Mouse (Mus musculus): ENCODE measurements at regions not wholly inside any gene's neighbourhood (a gene's known extent, or its start where the extent isn't known, plus 50 kb on each side); places are given as distances from the start of the nearest gene placed in this dataset.

DNA sequence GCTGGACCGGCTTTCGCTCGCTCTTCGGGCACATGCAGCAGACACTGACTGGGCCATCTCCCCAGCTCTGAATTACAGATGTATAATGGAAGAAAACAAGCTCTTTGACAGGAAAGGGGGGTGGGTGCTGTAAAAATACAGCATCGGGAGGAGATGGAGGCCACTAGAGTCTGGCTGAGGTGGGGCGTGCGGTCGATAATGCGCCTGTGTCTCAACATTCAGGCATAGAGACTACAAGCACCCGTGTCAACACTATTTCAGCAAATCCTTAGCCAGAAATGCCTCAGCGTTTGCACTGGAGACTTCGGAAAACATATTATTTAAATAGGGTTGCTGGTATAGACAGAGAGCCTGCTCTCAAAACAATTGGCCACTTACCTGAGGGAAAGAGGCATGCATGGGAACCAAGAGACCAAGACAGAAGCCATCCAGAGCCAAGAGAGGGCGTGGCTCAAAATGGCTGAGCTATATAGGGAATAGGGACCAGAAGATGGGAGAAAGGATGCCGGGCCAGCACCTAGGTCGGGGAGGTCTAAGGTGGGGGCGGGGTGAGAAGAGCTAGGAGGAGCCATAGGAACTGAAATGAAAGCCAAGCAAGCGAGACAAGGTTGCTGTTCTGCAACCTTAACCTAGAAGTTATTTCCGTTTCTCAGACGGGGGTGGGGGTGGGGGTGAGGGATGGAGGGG, 96.7 kb upstream of the Fam174b start:
- in situ Hi-C loops (cut with MboI; ENCODE audit: unreplicated experiment in 2 of 2) = no loop called here

- in situ Hi-C loops (cut with MboI; ENCODE audit: unreplicated experiment in 2 of 2) = no loop called here
Observed at GRCm38 (mm10) chr7:73640194-73640593, 98.6 kb upstream of the Chd2 start.

DNA sequence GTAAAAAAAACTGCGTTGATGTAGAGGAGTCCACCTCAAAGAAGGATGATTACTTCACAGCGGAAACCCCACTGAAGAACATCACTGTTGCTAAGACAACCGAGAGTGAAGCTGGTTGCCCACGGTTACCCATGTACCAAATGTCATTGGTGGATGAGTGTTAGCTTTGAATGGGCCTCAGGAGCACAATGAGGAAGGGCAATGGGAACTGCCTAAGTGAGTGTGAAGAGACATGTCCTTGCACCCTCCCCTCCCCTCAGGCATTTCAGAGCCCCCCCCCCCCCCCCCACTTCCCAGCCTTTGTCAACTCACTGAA, 96.1 kb upstream of the Chd2 start:
- in situ Hi-C loops (cut with MboI; ENCODE audit: unreplicated experiment in 2 of 2) = no loop called here

DNA sequence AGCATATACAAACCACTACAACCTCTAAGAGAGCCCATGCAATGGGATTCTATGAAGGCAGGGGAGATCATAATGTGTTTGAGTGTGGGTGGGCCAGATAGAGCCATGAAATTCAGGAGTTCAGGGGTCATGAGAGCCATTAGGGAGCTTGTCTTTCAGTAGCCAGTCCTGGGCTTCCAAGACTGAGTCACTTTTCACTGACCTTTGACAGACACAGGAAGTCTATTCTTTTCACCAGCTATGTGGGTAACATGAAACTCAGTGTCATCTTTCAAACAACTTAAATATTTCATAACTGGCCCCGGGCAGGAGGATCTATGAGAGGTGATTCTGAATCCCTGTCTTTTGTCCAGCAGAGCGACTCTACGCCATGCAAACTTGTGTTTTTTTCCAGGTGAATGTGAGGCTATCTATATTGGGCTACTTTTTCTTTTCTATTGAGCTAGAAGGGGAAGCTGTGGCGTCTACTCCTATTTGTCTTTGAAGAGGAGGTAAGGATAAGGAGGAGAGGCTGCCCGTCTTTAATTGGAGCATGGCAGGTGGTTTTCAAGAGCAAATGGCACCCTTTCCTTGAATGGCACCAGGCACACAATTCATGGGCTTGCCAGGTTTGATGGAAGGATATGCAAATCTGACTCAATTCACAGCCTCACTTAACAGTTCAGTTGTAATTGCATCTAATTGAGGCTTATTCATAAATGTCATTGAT, 95.6 kb upstream of the Chd2 start:
- in situ Hi-C loops (cut with MboI; ENCODE audit: unreplicated experiment in 2 of 2) = no loop called here

GRCm38 (mm10) chr7:73635422-73635821, 93.8 kb upstream of the Chd2 start:
- in situ Hi-C loops (cut with MboI; ENCODE audit: unreplicated experiment in 2 of 2) = no loop called here

DNA sequence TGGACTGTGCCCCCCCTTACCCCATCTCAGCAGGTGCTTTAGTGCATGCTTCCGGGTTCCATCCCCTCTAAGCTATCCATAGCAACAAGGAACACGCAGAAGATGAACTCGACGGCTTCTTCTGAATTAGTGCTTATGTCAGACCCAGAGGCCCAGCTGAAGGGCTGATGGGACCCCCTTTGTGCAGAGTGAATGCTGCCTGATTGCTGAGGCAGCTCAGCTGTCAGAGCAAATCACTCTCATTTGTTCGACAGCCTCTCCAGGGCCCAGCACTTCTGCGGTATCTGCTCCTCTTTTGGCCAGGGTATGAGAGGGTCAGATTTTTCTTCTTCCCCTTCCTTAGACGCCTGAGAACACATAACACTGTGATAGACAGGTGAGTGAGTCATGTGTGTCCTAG, 89.2 kb upstream of the Chd2 start:
- in situ Hi-C loops (cut with MboI; ENCODE audit: unreplicated experiment in 2 of 2) = no loop called here

DNA sequence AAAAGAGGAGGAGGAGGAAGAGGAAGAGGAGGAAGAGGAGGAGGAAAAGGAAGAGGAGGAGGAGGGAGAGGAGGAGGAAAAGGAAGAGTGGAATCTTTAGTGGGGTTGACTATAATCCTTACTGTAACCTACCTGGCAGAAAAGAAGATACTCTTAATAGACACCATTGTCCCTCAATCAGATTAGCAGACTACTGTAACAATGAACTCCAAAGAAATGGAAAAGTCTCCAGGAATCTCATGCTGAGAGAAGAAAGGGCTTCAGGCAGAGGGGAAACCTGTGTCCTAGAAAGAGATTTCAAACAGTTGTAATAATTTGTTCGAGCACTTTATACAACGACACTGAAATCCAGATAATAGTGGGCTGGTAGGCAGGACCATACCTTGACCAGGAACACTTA, 87.6 kb upstream of the Chd2 start:
- in situ Hi-C loops (cut with MboI; ENCODE audit: unreplicated experiment in 2 of 2) = loop anchor here (5.0 kb wide), 2 partner anchors 182 to 187 kb away; no protein-coding TSS in a partner anchor

- in situ Hi-C loops (cut with MboI; ENCODE audit: unreplicated experiment in 2 of 2) = loop anchor here (5.0 kb wide), 2 partner anchors 181 to 186 kb away; no protein-coding TSS in a partner anchor
Observed at GRCm38 (mm10) chr7:73628071-73628470, 86.4 kb upstream of the Chd2 start.

DNA sequence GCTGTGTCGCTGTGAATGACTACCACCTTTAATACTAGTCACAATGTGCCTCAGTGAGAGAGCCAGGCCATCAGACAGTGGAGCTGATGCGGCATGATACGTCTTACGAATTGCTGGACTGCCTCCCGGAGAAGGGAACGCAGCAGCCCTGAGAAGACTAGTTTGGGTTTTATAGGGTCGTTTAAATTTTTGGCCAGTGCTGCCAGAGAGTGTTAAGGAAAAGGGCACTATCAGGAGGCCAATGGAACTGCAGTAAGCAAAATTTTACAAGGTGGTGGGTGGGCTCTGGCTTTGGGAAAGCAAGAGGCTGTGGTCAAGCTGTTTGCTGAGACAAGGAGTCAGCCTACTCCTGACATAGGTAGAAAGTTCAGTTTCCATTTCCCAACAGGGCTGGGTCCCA, 84.7 kb upstream of the Chd2 start:
- in situ Hi-C loops (cut with MboI; ENCODE audit: unreplicated experiment in 2 of 2) = loop anchor here (5.0 kb wide), 2 partner anchors 179 to 184 kb away; no protein-coding TSS in a partner anchor

DNA sequence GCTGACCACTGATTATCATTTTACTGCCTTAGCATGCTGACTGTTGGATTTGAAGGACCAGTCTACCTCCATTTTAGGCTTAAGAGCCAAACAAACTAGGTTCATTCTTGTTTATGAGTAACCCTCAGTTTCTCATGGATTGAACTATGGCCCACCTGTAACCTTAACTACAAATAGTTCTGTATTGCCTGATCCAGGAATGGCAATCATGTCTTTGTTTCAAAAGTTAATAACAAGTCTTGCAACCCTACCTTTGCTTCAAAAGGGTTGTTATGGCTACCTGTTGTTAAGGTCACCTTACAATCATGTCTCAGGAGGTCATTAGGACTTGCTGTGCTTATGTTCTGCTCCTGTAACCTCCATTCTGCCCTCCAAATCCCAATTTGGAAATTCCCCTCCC, 84.0 kb upstream of the Chd2 start:
- in situ Hi-C loops (cut with MboI; ENCODE audit: unreplicated experiment in 2 of 2) = loop anchor here (5.0 kb wide), 2 partner anchors 178 to 183 kb away; no protein-coding TSS in a partner anchor

GRCm38 (mm10) chr7:73624992-73625391, 83.4 kb upstream of the Chd2 start:
- in situ Hi-C loops (cut with MboI; ENCODE audit: unreplicated experiment in 2 of 2) = loop anchor here (5.0 kb wide), 3 partner anchors 98 to 183 kb away; no protein-coding TSS in a partner anchor

DNA sequence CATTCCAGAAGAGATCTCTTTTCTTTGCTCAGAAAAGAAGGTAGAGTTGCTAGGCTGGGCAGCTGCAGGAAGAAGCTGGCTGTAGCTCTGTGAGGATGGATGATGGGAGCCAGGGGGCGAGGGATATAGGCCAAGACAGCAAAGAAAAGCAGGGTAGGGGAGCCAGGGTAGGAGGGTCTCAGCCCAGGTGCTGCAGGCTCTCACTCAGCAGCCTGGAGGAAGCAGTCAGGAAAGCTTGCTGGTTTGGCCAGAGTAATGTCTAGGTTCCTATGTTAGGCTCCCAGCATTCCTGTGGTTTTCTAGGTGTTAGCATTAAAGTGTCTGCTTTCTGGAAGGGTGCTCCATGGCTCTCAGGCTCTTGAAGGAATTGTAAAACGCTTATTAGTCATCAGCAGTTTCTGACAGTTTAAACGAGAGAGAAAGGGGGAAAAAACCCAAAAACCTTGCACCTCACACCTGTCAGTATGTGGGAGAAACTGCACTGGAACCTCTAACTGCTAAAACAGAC, 82.5 kb upstream of the Chd2 start:
- in situ Hi-C loops (cut with MboI; ENCODE audit: unreplicated experiment in 2 of 2) = loop anchor here (5.0 kb wide), 1 partner anchor 97 kb away; no protein-coding TSS in a partner anchor

DNA sequence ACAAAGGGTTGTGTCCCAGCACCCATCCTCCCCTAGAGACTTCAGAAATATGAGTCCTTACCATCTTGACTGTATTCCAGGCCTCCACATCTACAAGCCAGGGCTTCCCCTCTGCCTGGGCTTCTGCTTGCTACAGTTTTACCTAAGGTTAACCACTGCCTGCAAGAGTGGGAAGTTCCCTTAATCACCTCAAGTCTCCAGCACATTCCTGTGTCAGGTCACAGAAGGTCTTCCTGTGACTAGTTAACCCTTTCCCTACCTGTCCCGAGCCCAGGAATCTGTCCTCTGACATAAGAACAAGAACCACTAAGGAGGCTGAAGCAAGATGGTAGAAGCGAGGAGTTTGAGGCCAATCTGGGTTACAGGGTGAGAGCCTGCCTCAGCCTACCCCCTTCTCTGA, 80.8 kb upstream of the Chd2 start:
- in situ Hi-C loops (cut with MboI; ENCODE audit: unreplicated experiment in 2 of 2) = loop anchor here (5.0 kb wide), 1 partner anchor 95 kb away; no protein-coding TSS in a partner anchor

DNA sequence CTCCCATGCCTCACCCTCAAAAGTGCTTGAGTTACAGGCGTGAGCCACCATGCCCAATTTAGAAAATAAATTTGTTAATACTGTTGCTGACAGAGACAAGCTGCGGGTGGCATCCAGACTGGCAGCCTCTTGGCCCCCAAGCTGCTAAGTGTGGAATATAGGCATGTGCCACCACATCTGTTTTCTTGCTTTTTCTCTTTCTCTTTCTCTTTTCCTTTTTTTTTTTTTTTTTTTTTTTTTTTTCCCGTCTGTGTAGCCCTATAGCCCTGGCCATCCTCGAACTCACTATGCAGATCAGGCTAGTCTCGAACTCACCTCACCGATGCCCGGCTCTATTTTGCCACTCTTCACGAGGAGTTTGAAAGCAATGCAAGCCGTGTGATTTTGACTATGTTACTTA, 78.7 kb upstream of the Chd2 start:
- in situ Hi-C loops (cut with MboI; ENCODE audit: unreplicated experiment in 2 of 2) = loop anchor here (5.0 kb wide), 1 partner anchor 93 kb away; no protein-coding TSS in a partner anchor

GRCm38 (mm10) chr7:73618758-73619416, 77.3 kb upstream of the Chd2 start:
- in situ Hi-C loops (cut with MboI; ENCODE audit: unreplicated experiment in 2 of 2) = no loop called here

GRCm38 (mm10) chr7:73617910-73618757, 76.5 kb upstream of the Chd2 start:
- in situ Hi-C loops (cut with MboI; ENCODE audit: unreplicated experiment in 2 of 2) = no loop called here

- in situ Hi-C loops (cut with MboI; ENCODE audit: unreplicated experiment in 2 of 2) = no loop called here
Observed at GRCm38 (mm10) chr7:73616971-73617906, 75.6 kb upstream of the Chd2 start.

DNA sequence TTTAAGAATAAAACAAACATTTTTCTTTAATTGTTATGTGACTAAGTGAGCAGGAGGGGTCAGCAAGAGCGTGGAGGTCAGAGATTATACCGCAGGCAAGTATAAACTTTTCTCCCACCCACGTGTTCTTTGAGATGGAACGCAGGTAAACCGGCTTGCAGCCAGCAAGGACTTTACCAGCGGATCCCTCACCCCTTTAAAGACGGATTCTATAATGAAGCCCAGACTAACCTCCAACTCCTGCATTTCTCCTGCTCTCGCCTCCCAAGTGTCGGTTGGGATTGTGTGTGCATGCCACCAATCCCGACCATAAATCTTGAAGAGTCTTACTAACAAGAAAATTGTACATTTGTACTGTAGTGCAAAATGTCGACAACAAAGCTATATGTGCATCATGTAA, 74.4 kb upstream of the Chd2 start:
- in situ Hi-C loops (cut with MboI; ENCODE audit: unreplicated experiment in 2 of 2) = no loop called here

DNA sequence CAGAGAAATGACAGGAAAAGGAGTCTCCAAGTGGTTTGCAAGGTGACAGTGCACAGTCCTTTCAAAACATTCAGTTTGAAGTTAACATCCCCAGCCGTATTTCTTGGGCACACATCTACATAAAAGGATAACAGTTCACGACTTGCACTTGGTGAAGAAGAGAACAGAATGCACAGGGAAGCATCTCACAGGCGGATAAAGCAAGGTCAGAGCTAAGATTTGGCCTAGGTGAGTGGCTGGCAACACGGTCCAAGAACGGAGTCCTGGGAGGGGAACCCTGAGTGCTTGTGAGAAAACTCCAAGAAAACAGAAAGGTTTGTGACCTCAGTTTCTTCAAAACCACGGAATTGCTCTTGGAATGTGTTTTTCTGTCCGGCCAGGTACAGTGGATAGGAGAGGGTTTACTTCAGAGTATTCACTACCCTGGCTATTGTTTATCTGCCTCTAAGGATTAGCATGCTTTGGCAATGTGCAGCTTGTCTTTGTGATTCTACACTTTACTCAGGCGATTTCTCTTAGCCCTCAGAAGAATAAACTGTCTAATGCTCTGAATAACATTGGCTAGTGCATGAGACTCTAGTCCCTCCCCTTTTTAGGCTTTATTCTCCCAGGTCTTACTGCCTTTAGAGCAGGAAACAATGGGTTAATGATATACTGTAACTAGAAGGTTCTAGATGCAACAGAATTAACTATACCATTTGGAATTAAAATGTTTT, 73.4 kb upstream of the Chd2 start:
- in situ Hi-C loops (cut with MboI; ENCODE audit: unreplicated experiment in 2 of 2) = no loop called here

All from v-Abl transformed pro-B cells (cell line).